Mouse (Mus musculus) heart, embryonic 14.5 days (tissue): ENCODE measurements at regions not wholly inside any gene's neighbourhood (a gene's known extent, or its start where the extent isn't known, plus 50 kb on each side); places are given as distances from the start of the nearest gene placed in this dataset.

Experiments used
- ATAC-seq: fragments of 200-750 bp; cut with Nextera tagmentation; 2 replicates; pipeline ENCODE4 v1.8.0; 2017; ENCODE audit warnings: low read depth, moderate TSS enrichment; ENCODE audit not compliant: insufficient number of reproducible peaks, insufficient read depth, low FRiP score
- H3K27ac ChIP-seq, 2 experiments: fragments of 200-500 bp in 1 of 2; fragments of 300-500 bp in 1 of 2; sonication (generic) in 1 of 2; replicated peaks in 1 of 2; 2 replicates each; pipeline ENCODE4 v1.5.1; 2012 to 2014; ENCODE audit warnings: low read depth in 2 of 2, low read length in 2 of 2, control low read depth in 1 of 2, mild to moderate bottlenecking in 1 of 2, mixed read lengths in 1 of 2; ENCODE audit not compliant: control insufficient read depth in 1 of 2, insufficient read depth in 1 of 2
- H3K27me3 ChIP-seq: fragments of 300-500 bp; sonication (generic); 2 replicates; pipeline ENCODE4 v1.6.1; 2014; ENCODE audit warnings: mild to moderate bottlenecking, low read length, control low read depth; ENCODE audit not compliant: control insufficient read depth, insufficient read depth
- H3K36me3 ChIP-seq: fragments of 300-500 bp; sonication (generic); 2 replicates; pipeline ENCODE4 v1.6.1; 2014; ENCODE audit warnings: mild to moderate bottlenecking, control low read depth, low read length, mixed read lengths; ENCODE audit not compliant: control insufficient read depth, insufficient read depth
- H3K4me1 ChIP-seq, 2 experiments: fragments of 200-500 bp in 1 of 2; fragments of 300-500 bp in 1 of 2; sonication (generic) in 1 of 2; 2 replicates each; pipeline ENCODE4 v1.6.1; 2012 to 2014; ENCODE audit warnings: low read length in 2 of 2, control low read depth in 1 of 2, mixed read lengths in 1 of 2; ENCODE audit not compliant: control insufficient read depth in 2 of 2, insufficient read depth in 2 of 2
- H3K4me2 ChIP-seq: fragments of 300-500 bp; sonication (generic); 2 replicates; pipeline ENCODE4 v1.6.1; 2014; ENCODE audit warnings: mild to moderate bottlenecking, low read length
- H3K4me3 ChIP-seq, 2 experiments: fragments of 200-500 bp in 1 of 2; fragments of 300-500 bp in 1 of 2; sonication (generic) in 1 of 2; 2 replicates each; pipeline ENCODE4 v1.5.1; 2012 to 2014; ENCODE audit warnings: low read length in 2 of 2, mild to moderate bottlenecking in 2 of 2, control low read depth in 1 of 2, low read depth in 1 of 2, moderate library complexity in 1 of 2; ENCODE audit not compliant: control insufficient read depth in 1 of 2, insufficient read depth in 1 of 2
- H3K9ac ChIP-seq: fragments of 300-500 bp; sonication (generic); 2 replicates; pipeline ENCODE4 v1.6.1; 2014; ENCODE audit warnings: mild to moderate bottlenecking, low read length
- H3K9me3 ChIP-seq: fragments of 300-500 bp; sonication (generic); 2 replicates; pipeline ENCODE4 v1.6.1; 2016; ENCODE audit warnings: low read length, control low read depth; ENCODE audit not compliant: control insufficient read depth
- WGBS: fragments of 180-500 bp; shearing (Covaris S2); extraction: QIAGEN DNeasy Blood & Tissue Kit; methylation state at CpG from one replicate; pipeline ENCODE4 v1.1.7; 2014; 5-methylcytosine and 5-hydroxymethylcytosine counted together

DNA sequence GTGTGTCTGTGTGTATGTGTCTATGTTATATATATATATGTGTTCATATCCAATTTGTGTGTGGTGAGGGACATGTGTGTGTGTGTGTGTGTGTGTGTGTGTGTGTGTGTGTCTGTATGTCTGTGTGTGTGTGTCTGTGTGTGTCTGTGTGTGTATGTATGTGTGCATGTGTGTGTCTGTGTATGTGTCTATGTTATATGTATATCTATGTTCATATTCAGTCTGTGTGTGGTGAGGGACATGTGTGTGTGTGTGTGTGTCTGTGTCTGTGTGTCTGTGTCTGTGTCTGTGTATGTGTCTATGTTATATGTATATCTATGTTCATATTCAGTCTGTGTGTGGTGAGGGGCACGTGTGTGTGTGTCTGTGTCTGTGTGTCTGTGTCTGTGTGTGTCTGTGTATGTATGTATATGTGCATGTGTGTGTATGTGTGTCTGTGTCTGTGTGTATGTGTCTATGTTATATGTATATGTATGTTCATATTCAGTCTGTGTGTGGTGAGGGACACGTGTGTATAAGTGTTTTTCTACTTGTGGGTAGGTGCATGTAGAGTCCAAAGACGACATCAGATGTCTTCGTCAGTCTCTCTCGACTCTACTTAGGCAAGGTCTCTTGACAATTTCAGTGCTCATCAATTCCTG, 370.5 kb upstream of the Slc7a11 start:
- Histone ChIP-seq H3K36me3 (no peaks in the 10 kb centered on the region), H3K9me3 (no peaks in the 10 kb centered on the region), H3K27me3 (no peaks in the 10 kb centered on the region), H3K4me3 (no peak overlapping the region), H3K4me1 (peaks cover 10 to 13% of the 10 kb centered on the region in 2 experiments), H3K27ac (no peak overlapping the region), H3K9ac (no peak overlapping the region), H3K4me2 (no peak overlapping the region)
- no peak for ATAC-seq
- WGBS: 83% methylated on average over 5 of the region's 5 CpGs

DNA sequence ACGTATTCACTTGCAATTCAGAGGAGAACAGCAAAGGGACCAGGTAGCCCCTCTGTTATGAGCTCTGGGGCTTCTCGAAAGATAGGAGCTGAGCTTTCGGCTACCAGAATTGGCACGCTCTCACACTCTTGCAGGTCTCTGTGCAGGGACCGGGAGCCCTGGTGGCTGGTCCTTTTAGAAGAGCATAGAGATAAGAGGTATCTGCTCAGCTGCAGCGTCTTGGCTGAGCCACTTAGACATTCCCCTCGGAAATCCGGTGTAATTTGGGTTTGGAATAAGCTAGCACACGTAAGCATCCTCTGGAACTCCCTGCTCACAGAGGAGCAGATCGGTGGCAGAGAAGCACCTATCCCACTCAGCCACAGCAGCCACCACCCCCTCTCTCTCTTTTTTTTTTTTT, 372.3 kb upstream of the Slc7a11 start:
- H3K4me1 ChIP-seq: peaks cover 10 to 13% of the 10 kb centered on the region in 2 experiments

DNA sequence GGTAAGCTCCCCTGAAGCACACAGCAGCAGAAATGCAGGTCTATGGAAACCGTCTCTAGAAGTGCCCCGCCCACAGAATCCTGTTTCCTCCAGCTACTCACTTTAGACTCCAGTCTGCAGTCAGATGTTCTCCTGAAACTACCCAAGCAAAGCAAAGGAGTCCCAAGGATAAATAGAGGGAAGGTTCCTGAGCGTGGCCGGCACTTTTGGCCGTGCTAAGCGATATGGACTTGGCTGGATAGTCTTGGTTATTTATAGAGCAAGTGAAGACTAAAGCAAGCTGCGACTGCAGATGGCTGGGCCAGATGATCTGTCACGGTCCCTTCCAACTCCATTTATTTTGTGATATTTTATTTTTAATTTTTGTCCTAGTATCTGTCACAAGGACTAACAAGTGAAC, 373.1 kb upstream of the Slc7a11 start:
- Histone ChIP-seq H3K9ac (no peak overlapping the region), H3K27ac (peak overlapping the region in 1 of 2 experiments; percentile 37; a peak in 1 of 4 replicates), H3K4me1 (peaks cover 10 to 13% of the 10 kb centered on the region in 2 experiments), H3K4me3 (peak overlapping the region in 1 of 2 experiments; percentile 16; a peak in 1 of 4 replicates), H3K9me3 (no peaks in the 10 kb centered on the region), H3K4me2 (peak overlapping the region; percentile 54), H3K36me3 (no peaks in the 10 kb centered on the region), H3K27me3 (no peaks in the 10 kb centered on the region)
- no peak for ATAC-seq
- WGBS: 29% methylated on average over 8 of the region's 8 CpGs

More for the DNA sequence above, 372.3 kb upstream of the Slc7a11 start:
- no peaks in the 10 kb centered on the region for H3K27me3 ChIP-seq
- no peak for ATAC-seq
- H3K4me3 ChIP-seq: 0 out of 4 replicates have a peak overlapping the region, but pooled peaks of 1 of the 2 experiments have one; percentile 5
- H3K4me2 ChIP-seq: peak overlapping the region; percentile 54
- WGBS: 21% methylated on average over 10 of the region's 10 CpGs
- H3K27ac ChIP-seq: no peak overlapping the region
- no peak overlapping the region; the same call in 1 of the 2 replicates for H3K9ac ChIP-seq
- no peaks in the 10 kb centered on the region for H3K9me3 ChIP-seq
- no peaks in the 10 kb centered on the region for H3K36me3 ChIP-seq

DNA sequence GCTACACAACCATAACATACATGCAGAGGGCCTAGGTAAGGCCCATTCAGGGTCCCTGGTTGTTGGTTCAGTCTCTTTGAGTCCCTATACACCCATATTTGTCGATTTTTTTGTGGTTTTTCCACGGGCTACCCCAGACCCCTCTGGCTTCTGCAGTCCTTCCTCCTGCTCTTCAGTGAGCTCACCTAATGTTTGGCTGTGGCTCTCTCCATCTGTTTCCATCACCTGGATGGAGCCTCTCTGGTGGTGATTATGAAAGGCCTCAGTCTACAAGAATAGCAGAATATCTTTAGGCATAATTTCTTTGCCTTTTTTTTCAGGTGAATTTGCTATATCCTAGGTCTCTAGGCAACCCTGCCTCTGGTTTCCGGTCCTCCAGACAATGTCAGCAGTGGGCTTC, 373.9 kb upstream of the Slc7a11 start:
- H3K27me3 ChIP-seq: no peaks in the 10 kb centered on the region
- WGBS: 81% methylated on average over 3 of the region's 3 CpGs
- no peaks in the 10 kb centered on the region for H3K36me3 ChIP-seq
- H3K27ac ChIP-seq: no peak overlapping the region
- no peak overlapping the region for H3K4me2 ChIP-seq
- no peaks in the 10 kb centered on the region for H3K9me3 ChIP-seq
- H3K9ac ChIP-seq: no peak overlapping the region
- H3K4me1 ChIP-seq: peaks cover 10 to 22% of the 10 kb centered on the region in 2 experiments
- ATAC-seq: no peak
- H3K4me3 ChIP-seq: no peak overlapping the region

DNA sequence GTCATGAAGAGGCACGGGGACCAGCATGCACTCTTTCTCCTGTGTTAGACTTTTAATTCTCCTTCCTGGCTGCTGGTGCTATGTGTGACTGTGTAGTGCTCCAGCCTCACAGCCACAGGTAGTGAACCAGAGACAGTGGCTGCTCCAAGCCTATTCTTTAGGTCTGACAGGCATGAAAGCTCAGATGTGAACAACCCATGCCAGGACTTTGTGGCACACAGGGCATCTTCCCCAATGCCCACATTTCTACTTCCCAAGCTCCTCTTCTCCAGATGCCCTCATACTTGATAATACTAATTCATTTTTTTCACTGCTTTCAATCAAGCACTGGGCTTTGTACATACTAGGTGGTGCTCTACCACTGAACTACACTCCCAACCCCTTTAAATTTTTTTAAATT, 377.4 kb upstream of the Slc7a11 start:
- H3K27ac ChIP-seq: no peak overlapping the region
- no peak for ATAC-seq
- no peak overlapping the region for H3K4me3 ChIP-seq
- H3K4me1 ChIP-seq: peaks cover 6 to 16% of the 10 kb centered on the region in 2 experiments
- no peaks in the 10 kb centered on the region for H3K9me3 ChIP-seq
- no peaks in the 10 kb centered on the region for H3K27me3 ChIP-seq
- no peak overlapping the region for H3K4me2 ChIP-seq
- 76% methylated on average over 1 of the region's 1 CpGs for WGBS
- no peak overlapping the region for H3K9ac ChIP-seq
- no peaks in the 10 kb centered on the region for H3K36me3 ChIP-seq

DNA sequence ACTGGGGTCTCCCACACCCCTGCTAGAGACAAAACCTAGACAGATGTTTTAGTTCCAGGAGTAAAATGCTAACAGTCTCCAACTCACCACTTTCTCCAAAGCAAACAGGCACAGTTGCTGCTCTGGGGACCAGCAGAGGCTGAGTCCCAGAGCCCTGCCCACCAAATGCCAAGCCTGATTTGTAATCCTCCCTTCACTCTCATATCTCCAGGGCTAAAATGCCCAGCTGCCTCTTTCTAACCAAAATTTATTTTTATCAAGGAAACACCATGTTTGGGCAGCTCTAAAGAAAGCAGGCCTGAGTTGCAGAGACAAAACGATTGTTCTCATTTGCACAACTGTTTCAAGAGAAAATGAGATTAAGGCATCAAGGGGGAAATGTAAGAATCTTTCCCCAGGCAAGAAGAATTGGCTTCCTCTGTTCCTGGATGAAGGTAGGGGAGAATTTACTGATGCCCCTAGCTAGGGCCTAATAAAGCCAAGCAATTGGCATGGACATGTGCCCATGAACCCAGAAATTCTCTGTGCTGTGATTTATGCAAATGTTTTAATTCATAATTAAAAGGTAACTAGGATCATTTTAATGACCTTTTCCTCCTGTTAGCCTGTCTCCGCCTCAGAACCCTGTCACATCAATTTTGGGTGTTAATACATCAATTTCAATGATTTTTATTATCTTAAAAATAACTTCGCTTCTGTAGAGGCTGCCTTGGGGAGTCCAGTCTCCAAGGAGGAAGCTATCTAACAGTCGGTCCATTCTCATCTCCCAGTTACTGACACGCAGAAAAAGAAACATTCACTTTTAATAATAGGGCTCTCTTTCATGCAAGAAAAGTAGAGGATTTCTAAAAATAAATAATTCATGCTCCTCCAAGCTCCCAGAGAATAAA, 382.4 kb upstream of the Slc7a11 start:
- Histone ChIP-seq H3K27me3 (no peaks in the 10 kb centered on the region), H3K9me3 (no peaks in the 10 kb centered on the region), H3K4me3 (no peak overlapping the region), H3K27ac (no peak overlapping the region), H3K9ac (no peak overlapping the region), H3K36me3 (no peaks in the 10 kb centered on the region), H3K4me2 (no peak overlapping the region), H3K4me1 (peaks cover 0 to 9% of the 10 kb centered on the region in 2 experiments; a peak in 2 of 4 replicates)
- WGBS: 70% methylated on average over 5 of the region's 5 CpGs
- no peak for ATAC-seq

DNA sequence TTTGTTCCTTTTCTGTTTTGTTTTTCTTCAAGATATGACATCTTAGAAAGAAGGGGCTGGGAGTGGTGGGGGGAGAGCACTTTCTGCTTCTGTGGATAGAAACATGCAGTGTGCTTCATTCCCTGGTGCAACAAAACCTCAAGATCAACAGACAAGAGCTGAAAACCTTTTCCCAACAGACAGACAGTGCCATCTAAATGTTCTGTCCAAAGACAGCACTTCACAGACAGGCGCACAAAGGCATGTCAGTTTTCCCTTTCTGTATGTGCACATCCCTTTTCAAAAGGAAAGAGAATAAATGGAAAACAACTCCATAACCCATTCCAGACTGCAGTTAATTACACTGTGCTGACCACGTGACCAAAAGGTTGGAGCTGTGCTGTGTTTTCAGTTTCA, 383.0 kb upstream of the Slc7a11 start:
- Histone ChIP-seq H3K27me3 (no peaks in the 10 kb centered on the region), H3K4me2 (no peak overlapping the region), H3K36me3 (no peaks in the 10 kb centered on the region), H3K27ac (no peak overlapping the region), H3K9ac (no peak overlapping the region), H3K4me3 (no peak overlapping the region), H3K4me1 (peaks cover 0 to 9% of the 10 kb centered on the region in 2 experiments; a peak in 2 of 4 replicates), H3K9me3 (no peaks in the 10 kb centered on the region)
- no peak for ATAC-seq
- 81% methylated on average over 2 of the region's 2 CpGs for WGBS
